Mouse (Mus musculus): Measurements from ENCODE around the gene Tstd3. TPM values are rescaled to one million over a fixed set of nuclear protein-coding genes. Genes with fewer than 3 reads are reported as not detected.
"Not testable (repeated sequence)": the region's sequence is repeated elsewhere in the genome, so short reads cannot be mapped to it uniquely, and the experiment has no call there.

Tstd3 gene
- polyA plus RNA-seq, 1 experiment: 3.9 TPM

DNA sequence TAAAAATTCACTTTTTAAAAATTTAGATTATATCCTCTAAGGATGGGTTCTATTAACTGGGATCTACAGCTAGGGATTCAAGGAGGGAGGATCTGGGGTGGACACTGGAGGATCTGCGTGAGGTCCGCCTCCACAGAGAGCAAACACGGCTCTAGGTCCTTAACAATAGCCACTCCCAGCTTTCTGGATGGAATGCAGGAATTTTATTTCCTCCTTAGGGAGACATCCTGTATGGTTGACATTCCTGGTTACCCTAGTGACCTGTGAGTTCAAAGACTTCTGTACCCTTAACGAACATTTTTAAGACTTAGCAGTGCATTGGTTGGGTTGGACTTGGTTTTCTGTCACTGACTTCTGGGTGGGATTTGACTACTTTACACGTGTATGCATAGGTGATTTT lies 21.3 kb downstream of the Tstd3 start:
- peak; percentile 26 for DNase-seq
- Histone ChIP-seq H3K27ac (ENCODE audit: insufficient read depth, low read depth, low read length) (no peak overlapping the region), H3K4me1 (ENCODE audit: control insufficient read depth, insufficient read depth, low read length) (peaks cover 5% of the 10 kb centered on the region; the same call in 1 of the 2 replicates), H3K36me3 (ENCODE audit: control insufficient read depth, insufficient read depth, low read length) (peaks cover 1% of the 10 kb centered on the region), H3K27me3 (replicated peaks; ENCODE audit: control insufficient read depth, insufficient read depth, low read length) (no peaks in the 10 kb centered on the region), H3K4me3 (ENCODE audit: insufficient read depth, low read depth, low read length) (no peak overlapping the region)
- 45% methylated on average over 5 of the region's 5 CpGs for WGBS
- TF ChIP-seq CTCF (conservative IDR thresholded peaks at IDR 0.05; ENCODE audit: insufficient read depth, insufficient read length, low read depth, low read length) (no peak), POLR2A (IDR thresholded peaks at IDR 0.05; ENCODE audit: low read depth, low read length) (no peak)

- 97% methylated on average over 8 of the region's 8 CpGs for WGBS
- not testable (repeated sequence) for H3K27ac ChIP-seq (ENCODE audit: insufficient read depth, low read depth, low read length); DNase-seq; H3K27me3 ChIP-seq (replicated peaks; ENCODE audit: control insufficient read depth, insufficient read depth, low read length); H3K36me3 ChIP-seq (ENCODE audit: control insufficient read depth, insufficient read depth, low read length); H3K4me1 ChIP-seq (ENCODE audit: control insufficient read depth, insufficient read depth, low read length); H3K4me3 ChIP-seq (ENCODE audit: insufficient read depth, low read depth, low read length)
Measured at GRCm38 (mm10) chr4:21744142-21744541, 22.9 kb downstream of the Tstd3 start.

GRCm38 (mm10) chr4:21739169-21739568 lies 27.8 kb downstream of the Tstd3 start:
- H3K27ac ChIP-seq (ENCODE audit: insufficient read depth, low read depth, low read length): no peak overlapping the region
- H3K4me1 ChIP-seq (ENCODE audit: control insufficient read depth, insufficient read depth, low read length): no peaks in the 10 kb centered on the region
- H3K27me3 ChIP-seq (replicated peaks; ENCODE audit: control insufficient read depth, insufficient read depth, low read length): no peaks in the 10 kb centered on the region
- TF ChIP-seq CTCF (conservative IDR thresholded peaks at IDR 0.05; ENCODE audit: insufficient read depth, insufficient read length, low read depth, low read length) (peak; percentile 50), POLR2A (IDR thresholded peaks at IDR 0.05; ENCODE audit: low read depth, low read length) (no peak)
- DNase-seq: peak; percentile 72
- no peaks in the 10 kb centered on the region; the same call in none of the 2 replicates for H3K36me3 ChIP-seq (ENCODE audit: control insufficient read depth, insufficient read depth, low read length)
- WGBS: 29% methylated on average over 4 of the region's 4 CpGs
- H3K4me3 ChIP-seq (ENCODE audit: insufficient read depth, low read depth, low read length): no peak overlapping the region

- peak within 1 kb of the TSS; percentile 67 for H3K27ac ChIP-seq (ENCODE audit: insufficient read depth, low read depth, low read length)
- peak; percentile 95 for DNase-seq
- peak within 1 kb of the TSS; percentile 81 for H3K4me3 ChIP-seq (ENCODE audit: insufficient read depth, low read depth, low read length)
- WGBS: under 1% methylated on average over 37 of the region's 37 CpGs
- TF ChIP-seq POLR2A (IDR thresholded peaks at IDR 0.05; ENCODE audit: low read depth, low read length): peak; percentile 77
- TF ChIP-seq CTCF (conservative IDR thresholded peaks at IDR 0.05; ENCODE audit: insufficient read depth, insufficient read length, low read depth, low read length): no peak
- no peaks in the 10 kb centered on the region for H3K27me3 ChIP-seq (replicated peaks; ENCODE audit: control insufficient read depth, insufficient read depth, low read length)
- 0 out of 2 replicates have a peak, but pooled peaks cover 3% of the 10 kb centered on the region for H3K4me1 ChIP-seq (ENCODE audit: control insufficient read depth, insufficient read depth, low read length)
- no peaks in the 10 kb centered on the region; the same call in 1 of the 2 replicates for H3K36me3 ChIP-seq (ENCODE audit: control insufficient read depth, insufficient read depth, low read length)
Measured at GRCm38 (mm10) chr4:21727615-21728165, 39.3 kb downstream of the Tstd3 start, which contains the start of gene Ccnc. Ccnc (plus strand) TSS chr4:21727701.

DNA sequence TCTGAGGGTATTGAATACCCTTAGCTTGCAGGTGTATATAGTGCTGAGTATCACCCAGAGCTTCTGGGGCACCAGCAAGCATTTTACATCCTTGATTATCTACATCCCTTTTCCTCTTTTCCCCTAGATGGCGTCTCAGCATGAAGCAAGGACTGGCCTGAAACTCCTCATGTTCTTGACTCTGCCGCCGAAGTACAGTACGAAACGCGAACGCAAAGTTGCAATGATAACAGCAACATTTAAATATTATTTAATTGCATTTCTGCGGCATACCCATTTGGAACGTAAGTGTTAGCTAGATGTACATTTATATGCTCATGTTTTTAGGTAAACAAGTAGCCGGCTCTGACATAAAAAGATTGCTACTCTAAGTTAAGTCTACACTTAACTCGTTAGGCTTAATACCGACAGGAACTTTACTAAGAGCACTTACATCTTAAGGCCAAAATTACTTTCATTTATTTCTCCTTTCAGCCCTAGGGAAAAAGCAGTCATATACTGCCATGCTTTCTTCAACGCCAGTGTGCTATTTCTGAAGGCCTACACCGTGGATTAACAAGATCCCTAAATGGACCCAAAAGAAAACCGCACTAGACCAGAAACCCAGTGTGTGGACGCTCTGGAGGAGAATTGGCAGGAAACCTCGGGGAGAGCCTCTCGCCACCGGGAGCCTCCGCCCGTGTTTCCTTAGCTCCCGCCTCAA lies 39.9 kb downstream of the Tstd3 start:
- no peaks in the 10 kb centered on the region for H3K27me3 ChIP-seq (replicated peaks; ENCODE audit: control insufficient read depth, insufficient read depth, low read length)
- no peaks in the 10 kb centered on the region for H3K36me3 ChIP-seq (ENCODE audit: control insufficient read depth, insufficient read depth, low read length)
- H3K4me3 ChIP-seq (ENCODE audit: insufficient read depth, low read depth, low read length): peak overlapping the region; percentile 81
- TF ChIP-seq CTCF (conservative IDR thresholded peaks at IDR 0.05; ENCODE audit: insufficient read depth, insufficient read length, low read depth, low read length) (peak; percentile 63), POLR2A (IDR thresholded peaks at IDR 0.05; ENCODE audit: low read depth, low read length) (no peak)
- WGBS: 1% methylated on average over 22 of the region's 22 CpGs
- H3K27ac ChIP-seq (ENCODE audit: insufficient read depth, low read depth, low read length): peak overlapping the region; percentile 67
- peak; percentile 74 for DNase-seq
- 0 out of 2 replicates have a peak, but pooled peaks cover 3% of the 10 kb centered on the region for H3K4me1 ChIP-seq (ENCODE audit: control insufficient read depth, insufficient read depth, low read length)

GRCm38 (mm10) chr4:21722752-21723334 lies 44.2 kb downstream of the Tstd3 start:
- DNase-seq: no peak
- Histone ChIP-seq H3K4me3 (ENCODE audit: insufficient read depth, low read depth, low read length) (no peak overlapping the region), H3K27ac (ENCODE audit: insufficient read depth, low read depth, low read length) (no peak overlapping the region), H3K27me3 (replicated peaks; ENCODE audit: control insufficient read depth, insufficient read depth, low read length) (no peaks in the 10 kb centered on the region), H3K4me1 (ENCODE audit: control insufficient read depth, insufficient read depth, low read length) (no peaks in the 10 kb centered on the region), H3K36me3 (ENCODE audit: control insufficient read depth, insufficient read depth, low read length) (no peaks in the 10 kb centered on the region)
- TF ChIP-seq CTCF (conservative IDR thresholded peaks at IDR 0.05; ENCODE audit: insufficient read depth, insufficient read length, low read depth, low read length): no peak
- no peak for TF ChIP-seq POLR2A (IDR thresholded peaks at IDR 0.05; ENCODE audit: low read depth, low read length)
- WGBS: 45% methylated on average over 7 of the region's 7 CpGs

- TF ChIP-seq CTCF (conservative IDR thresholded peaks at IDR 0.05; ENCODE audit: insufficient read depth, insufficient read length, low read depth, low read length): no peak
- no peak for TF ChIP-seq POLR2A (IDR thresholded peaks at IDR 0.05; ENCODE audit: low read depth, low read length)
- H3K36me3 ChIP-seq (ENCODE audit: control insufficient read depth, insufficient read depth, low read length): no peaks in the 10 kb centered on the region
- 3% methylated on average over 13 of the region's 13 CpGs for WGBS
Measured at GRCm38 (mm10) chr4:21712147-21712546, 54.9 kb downstream of the Tstd3 start.

More at GRCm38 (mm10) chr4:21712147-21712546, 54.9 kb downstream of the Tstd3 start:
- no peaks in the 10 kb centered on the region for H3K27me3 ChIP-seq (replicated peaks; ENCODE audit: control insufficient read depth, insufficient read depth, low read length)
- H3K4me1 ChIP-seq (ENCODE audit: control insufficient read depth, insufficient read depth, low read length): no peaks in the 10 kb centered on the region
- no peak overlapping the region for H3K27ac ChIP-seq (ENCODE audit: insufficient read depth, low read depth, low read length)
- DNase-seq: peak; percentile 71
- H3K4me3 ChIP-seq (ENCODE audit: insufficient read depth, low read depth, low read length): no peak overlapping the region

Other genes starting within 250 kb of the Tstd3 start
- not detected in 2 replicates for gene Prdm13, start 81.2 kb downstream of the Tstd3 start, polyA plus RNA-seq (2012; rRNA removed)
- 6.3 and 8.3 TPM in 2 replicates for gene Ccnc, start 39.5 kb downstream of the Tstd3 start, polyA plus RNA-seq (2012; rRNA removed)
- 2.6 and 2.8 TPM in 2 replicates for gene Usp45, start 56 bp downstream of the Tstd3 start, polyA plus RNA-seq (2012; rRNA removed)
- 34.4 and 44.9 TPM in 2 replicates for gene Pnisr, start 80.4 kb upstream of the Tstd3 start, polyA plus RNA-seq (2012; rRNA removed)
- 4.7 and 5.4 TPM in 2 replicates for gene Coq3, start 112.5 kb upstream of the Tstd3 start, polyA plus RNA-seq (2012; rRNA removed)
- 0.20 and 0.22 TPM in 2 replicates for gene Faxc, start 164.1 kb upstream of the Tstd3 start, polyA plus RNA-seq (2012; rRNA removed)

All from kidney, adult 2 months (tissue).